Mouse (Mus musculus) kidney, adult 2 months (tissue): ENCODE data around the gene Adgra3. TPM values are rescaled to one million over a fixed set of nuclear protein-coding genes. Genes with fewer than 3 reads are reported as not detected.

ENCODE experiments used
- DNase-seq: peaks from one replicate; pipeline ENCODE4 v3.0.0; 2021
- H3K27ac ChIP-seq: fragments of 200-500 bp; 2 replicates; pipeline ENCODE4 v1.5.1; 2012; ENCODE audit warnings: low read depth, low read length, control low read depth, inconsistent platforms; ENCODE audit not compliant: insufficient read depth
- H3K27me3 ChIP-seq: fragments of 200-500 bp; replicated peaks from 2 replicates; pipeline ENCODE4 v1.6.1; 2012; ENCODE audit warnings: mild to moderate bottlenecking, moderate library complexity, low read length, inconsistent platforms; ENCODE audit not compliant: control insufficient read depth, insufficient read depth
- H3K36me3 ChIP-seq: fragments of 200-500 bp; 2 replicates; pipeline ENCODE4 v1.6.1; 2012; ENCODE audit warnings: mild to moderate bottlenecking, moderate library complexity, low read length, inconsistent platforms; ENCODE audit not compliant: control insufficient read depth, insufficient read depth
- H3K4me1 ChIP-seq: fragments of 200-500 bp; 2 replicates; pipeline ENCODE4 v1.6.1; 2011; ENCODE audit warnings: low read length; ENCODE audit not compliant: control insufficient read depth, insufficient read depth
- H3K4me3 ChIP-seq: fragments of 200-500 bp; 2 replicates; pipeline ENCODE4 v1.5.1; 2011; ENCODE audit warnings: mild to moderate bottlenecking, low read depth, low read length, control low read depth; ENCODE audit not compliant: insufficient read depth
- CTCF ChIP-seq: fragments of 200-500 bp; conservative IDR thresholded peaks from 2 replicates; pipeline ENCODE4 v1.5.1; 2011; ENCODE audit warnings: low read depth, mild to moderate bottlenecking, control low read depth, low read length, moderate library complexity, mixed read lengths; ENCODE audit not compliant: insufficient read depth, insufficient read length
- POLR2A ChIP-seq: fragments of 200-500 bp; IDR thresholded peaks from one replicate; pipeline ENCODE4 v1.6.1; 2011; ENCODE audit warnings: low read depth, low read length, control low read depth
- WGBS: fragments of 180-500 bp; shearing (Covaris S2); methylation state at CpG from one replicate; pipeline ENCODE4 v1.1.7; 2018; 5-methylcytosine and 5-hydroxymethylcytosine counted together
- polyA plus RNA-seq: library from polyadenylated mRNA; depleted of rRNA; stranded (reverse); fragments of >200 nt; gene quantifications from 2 replicates; pipeline ENCODE4 v1.2.3, GENCODE M21; 2012

The Adgra3 gene
- polyA plus RNA-seq, 1 experiment, result 57.2 TPM

- DNase-seq, result peak; percentile 76
- WGBS, result 33% methylated on average over 2 of the region's 2 CpGs
- H3K27ac ChIP-seq, result no peak overlapping the region
- no peaks in the 10 kb centered on the region; the same call in 1 of the 2 replicates for H3K36me3 ChIP-seq
- H3K27me3 ChIP-seq, result no peaks in the 10 kb centered on the region
- H3K4me3 ChIP-seq, result no peak overlapping the region
- peak; percentile 34 for TF ChIP-seq CTCF
- TF ChIP-seq POLR2A, result no peak
- peaks cover 2% of the 10 kb centered on the region; the same call in 1 of the 2 replicates for H3K4me1 ChIP-seq
Observed at GRCm38 (mm10) chr5:49975971-49976370, 82.8 kb downstream of the Adgra3 start.

DNA sequence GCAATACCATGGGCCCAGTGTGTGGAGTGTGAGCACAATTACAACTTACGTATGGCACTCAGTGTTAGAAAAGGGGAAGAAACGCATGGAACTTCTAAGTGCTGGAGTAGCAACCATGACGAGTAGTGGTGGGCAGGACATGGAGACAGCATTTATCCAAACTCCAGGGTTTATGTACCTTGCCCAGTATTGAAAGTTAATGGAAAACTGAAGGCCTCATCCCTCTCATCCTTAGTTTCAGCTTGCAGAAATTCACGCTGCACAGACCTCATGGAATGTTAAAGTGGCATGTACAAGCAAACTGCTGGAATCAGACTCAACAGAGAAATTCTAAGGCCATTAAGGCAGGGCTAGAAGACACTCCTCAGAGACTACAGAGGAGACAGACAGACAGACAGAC is 84.6 kb downstream of the Adgra3 start:
- H3K4me1 ChIP-seq, result peaks cover 2% of the 10 kb centered on the region; the same call in 1 of the 2 replicates
- no peaks in the 10 kb centered on the region; the same call in 1 of the 2 replicates for H3K36me3 ChIP-seq
- H3K27ac ChIP-seq, result no peak overlapping the region
- 55% methylated on average over 4 of the region's 4 CpGs for WGBS
- H3K27me3 ChIP-seq, result no peaks in the 10 kb centered on the region
- DNase-seq, result peak; percentile 52
- no peak overlapping the region for H3K4me3 ChIP-seq
- TF ChIP-seq CTCF, result no peak
- no peak for TF ChIP-seq POLR2A

DNA sequence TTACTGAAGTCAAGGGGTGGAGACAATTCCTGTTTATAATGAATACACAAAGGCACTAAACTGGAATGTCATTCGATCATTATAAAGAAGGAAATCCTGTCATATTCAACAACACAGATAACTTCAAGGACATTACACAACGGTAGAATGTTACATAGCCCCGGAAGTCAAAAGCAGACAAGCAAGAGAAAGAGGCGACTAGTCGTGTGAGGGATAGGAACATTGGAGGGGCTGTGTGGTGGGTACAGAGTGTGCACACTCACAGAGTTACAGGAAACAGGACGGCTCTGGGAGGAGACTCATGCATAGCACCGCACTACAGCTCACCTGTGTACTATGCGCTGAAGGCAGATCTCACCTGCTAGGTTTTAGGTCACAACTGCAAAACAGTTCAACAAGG is 89.1 kb downstream of the Adgra3 start:
- Histone ChIP-seq H3K27me3 (no peaks in the 10 kb centered on the region), H3K36me3 (no peaks in the 10 kb centered on the region; the same call in 1 of the 2 replicates), H3K4me1 (peaks cover 2% of the 10 kb centered on the region; the same call in 1 of the 2 replicates), H3K27ac (no peak overlapping the region), H3K4me3 (no peak overlapping the region)
- WGBS, result 80% methylated on average over 8 of the region's 8 CpGs
- no peak for DNase-seq
- TF ChIP-seq CTCF, result no peak
- TF ChIP-seq POLR2A, result no peak

DNA sequence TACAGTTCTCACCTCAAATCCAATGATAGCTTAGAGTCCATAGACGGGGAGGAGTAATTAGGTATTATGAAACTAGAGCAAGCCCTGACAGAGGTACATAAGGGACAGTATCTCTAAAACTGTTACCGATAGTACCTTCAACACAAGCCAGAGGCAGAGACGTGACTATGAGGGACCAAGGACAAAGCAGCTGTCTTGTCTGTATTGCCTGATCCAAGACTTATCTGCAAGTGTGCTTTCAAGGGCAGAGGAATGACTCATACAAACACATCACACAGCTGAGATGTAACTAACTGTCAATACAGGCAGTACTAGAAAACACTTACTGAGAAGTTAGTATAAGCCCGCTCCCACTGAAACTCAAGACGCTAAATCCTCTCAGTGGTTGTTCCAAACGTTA is 91.1 kb downstream of the Adgra3 start:
- Histone ChIP-seq H3K27ac (no peak overlapping the region), H3K36me3 (no peaks in the 10 kb centered on the region; the same call in 1 of the 2 replicates), H3K4me1 (no peaks in the 10 kb centered on the region), H3K4me3 (no peak overlapping the region), H3K27me3 (no peaks in the 10 kb centered on the region)
- WGBS, result 85% methylated on average over 6 of the region's 6 CpGs
- TF ChIP-seq CTCF (no peak), POLR2A (no peak)
- no peak for DNase-seq

GRCm38 (mm10) chr5:49965810-49966209 is 93.0 kb downstream of the Adgra3 start:
- H3K36me3 ChIP-seq, result no peaks in the 10 kb centered on the region; the same call in 1 of the 2 replicates
- WGBS, result 57% methylated on average over 8 of the region's 8 CpGs

GRCm38 (mm10) chr5:49961478-49962431 is 97.1 kb downstream of the Adgra3 start:
- Histone ChIP-seq H3K4me1 (no peaks in the 10 kb centered on the region), H3K4me3 (no peak overlapping the region), H3K27ac (no peak overlapping the region), H3K27me3 (no peaks in the 10 kb centered on the region), H3K36me3 (peaks cover 6% of the 10 kb centered on the region)
- 85% methylated on average over 20 of the region's 20 CpGs for WGBS
- peak; percentile 29 for DNase-seq
- TF ChIP-seq POLR2A, result no peak
- TF ChIP-seq CTCF, result peak; percentile 76

More at GRCm38 (mm10) chr5:49965810-49966209, 93.0 kb downstream of the Adgra3 start:
- DNase-seq, result no peak
- H3K27ac ChIP-seq, result no peak overlapping the region
- H3K27me3 ChIP-seq, result no peaks in the 10 kb centered on the region
- TF ChIP-seq POLR2A (no peak), CTCF (no peak)
- H3K4me3 ChIP-seq, result no peak overlapping the region
- H3K4me1 ChIP-seq, result no peaks in the 10 kb centered on the region

GRCm38 (mm10) chr5:49936354-49936753 is 122.5 kb downstream of the Adgra3 start:
- TF ChIP-seq POLR2A, result no peak
- no peak for TF ChIP-seq CTCF
- Histone ChIP-seq H3K27ac (no peak overlapping the region), H3K27me3 (no peaks in the 10 kb centered on the region), H3K4me3 (no peak overlapping the region), H3K4me1 (no peaks in the 10 kb centered on the region), H3K36me3 (no peaks in the 10 kb centered on the region)
- no peak for DNase-seq
- WGBS, result 85% methylated on average over 1 of the region's 1 CpGs
